Comparison of ENCODE assay signal across 17 mouse cellular contexts in the genomic region with DNA sequence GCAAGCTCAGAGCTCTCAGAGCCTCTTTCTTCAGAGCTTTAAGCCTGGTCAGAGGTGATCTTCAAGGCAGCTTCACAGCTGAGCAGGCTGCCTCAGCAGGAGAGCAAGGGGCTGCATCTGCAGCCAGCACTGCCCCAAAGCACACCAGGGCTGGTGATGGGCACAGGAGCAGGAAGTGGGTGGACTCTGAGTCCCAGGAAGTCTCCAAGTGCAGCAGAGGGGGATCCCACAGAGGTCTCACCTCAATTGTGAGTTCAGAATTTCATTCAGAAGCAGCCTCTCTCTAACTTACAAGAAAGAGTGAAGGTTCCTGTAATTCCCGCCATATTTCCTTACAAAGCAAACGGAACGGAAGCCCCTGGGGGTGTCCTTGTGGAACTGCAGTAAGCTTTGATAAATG.
"Had no signal": no experiment of that assay in that cellular context is flagged by ENCODE, and none has a peak within 500 bp of the region (broad histone marks: within the 10 kb centered on the region; RNA-seq: fewer than 3 reads in every experiment).

No protein-coding gene starts in this region.

- ATAC-seq: midbrain, embryonic 15.5 days had no signal

- H3K36me3 ChIP-seq: limb, embryonic 13.5 days; liver, embryonic 15.5 days; midbrain, embryonic 15.5 days; neural tube, embryonic 13.5 days had no signal

- H3K4me1 ChIP-seq: limb, embryonic 13.5 days had no signal

- H3K27me3 ChIP-seq: limb, embryonic 13.5 days; liver, embryonic 15.5 days; midbrain, embryonic 15.5 days; neural tube, embryonic 13.5 days had no signal

- H3K4me3 ChIP-seq: limb, embryonic 13.5 days; liver, embryonic 15.5 days; megakaryocyte, embryonic 14.5 days; midbrain, embryonic 15.5 days; neural tube, embryonic 13.5 days had no signal

- H3K4me2 ChIP-seq: limb, embryonic 13.5 days; liver, embryonic 11.5 days; liver, embryonic 15.5 days; lung, embryonic 14.5 days; midbrain, embryonic 11.5 days; midbrain, embryonic 15.5 days; neural tube, embryonic 13.5 days had no signal

- H3K27ac ChIP-seq: limb, embryonic 13.5 days; liver, embryonic 15.5 days; midbrain, embryonic 15.5 days; neural tube, embryonic 13.5 days; stomach, postnatal 0 days had no signal

- DNase-seq: kidney, adult 8-10 months; kidney, postnatal 25 days; lung, embryonic 14.5 days; lung, postnatal 10 days; lung, postnatal 4 days; right cerebral cortex, adult 18-20 months; right cerebral cortex, postnatal 25 days; thymus, adult 18-20 months; thymus, postnatal 14 days had no signal

- H3K9ac ChIP-seq: limb, embryonic 13.5 days; liver, embryonic 15.5 days; lung, embryonic 14.5 days; midbrain, embryonic 15.5 days; neural tube, embryonic 13.5 days had no signal

- H3K9me3 ChIP-seq: liver, embryonic 15.5 days; midbrain, embryonic 15.5 days; neural tube, embryonic 13.5 days had no signal
